Mouse (Mus musculus) forebrain, embryonic 14.5 days (tissue): ENCODE results near the gene Cbx7. TPM values are rescaled to one million over a fixed set of nuclear protein-coding genes. Genes with fewer than 3 reads are reported as not detected.
"Not testable (repeated sequence)": the region's sequence is repeated elsewhere in the genome, so short reads cannot be mapped to it uniquely, and the experiment has no call there.

ENCODE experiments used
- ATAC-seq: fragments of 200-750 bp; cut with Nextera tagmentation; 2 replicates; pipeline ENCODE4 v1.8.0; 2017; ENCODE audit warnings: mild to moderate bottlenecking, moderate library complexity
- DNase-seq: peaks from one replicate; pipeline ENCODE4 v3.0.0-alpha.2; 2015; ENCODE audit warnings: low spot score
- H3K27ac ChIP-seq: fragments of 300-500 bp; sonication (generic); 2 replicates; pipeline ENCODE4 v1.5.1; 2014; ENCODE audit warnings: low read depth, mild to moderate bottlenecking, control low read depth, low read length, moderate library complexity
- H3K27me3 ChIP-seq: fragments of 300-500 bp; sonication (generic); replicated peaks from 2 replicates; pipeline ENCODE4 v1.6.1; 2014; ENCODE audit warnings: low read length, control low read depth, mixed read lengths; ENCODE audit not compliant: control insufficient read depth, insufficient read depth
- H3K36me3 ChIP-seq: fragments of 300-500 bp; sonication (generic); 2 replicates; pipeline ENCODE4 v1.6.1; 2014; ENCODE audit warnings: low read length, control low read depth; ENCODE audit not compliant: control insufficient read depth, insufficient read depth
- H3K4me1 ChIP-seq: fragments of 300-500 bp; sonication (generic); 2 replicates; pipeline ENCODE4 v1.6.1; 2014; ENCODE audit warnings: antibody characterized with exemption, low read length, control low read depth; ENCODE audit not compliant: control insufficient read depth, insufficient read depth
- H3K4me2 ChIP-seq: fragments of 300-500 bp; sonication (generic); 2 replicates; pipeline ENCODE4 v1.6.1; 2014; ENCODE audit warnings: mild to moderate bottlenecking, control low read depth, low read length
- H3K4me3 ChIP-seq: fragments of 300-500 bp; sonication (generic); 2 replicates; pipeline ENCODE4 v1.5.1; 2014; ENCODE audit warnings: low read depth, low read length, control low read depth
- H3K9ac ChIP-seq: fragments of 300-500 bp; sonication (generic); 2 replicates; pipeline ENCODE4 v1.6.1; 2014; ENCODE audit warnings: mild to moderate bottlenecking, low read length, control low read depth, moderate library complexity
- H3K9me3 ChIP-seq: fragments of 300-500 bp; sonication (generic); replicated peaks from 2 replicates; pipeline ENCODE4 v1.6.1; 2016; ENCODE audit warnings: low read length, control low read depth, mixed read lengths; ENCODE audit not compliant: control insufficient read depth
- WGBS: fragments of 180-500 bp; shearing (Covaris S2); extraction: QIAGEN DNeasy Blood & Tissue Kit; methylation state at CpG from one replicate; pipeline ENCODE4 v1.1.7; 2014; 5-methylcytosine and 5-hydroxymethylcytosine counted together
- polyA plus RNA-seq: library from polyadenylated mRNA; unstranded; fragments of >200 nt; fragmentation: Nextera tagmentation; extraction: Ambion mirVana; gene quantifications from 2 replicates; pipeline ENCODE4 v1.2.1, GENCODE M21; 2014

The Cbx7 gene
- polyA plus RNA-seq, 1 experiment from 2014 or later = 1.6 TPM

- H3K9me3 ChIP-seq, H3K9ac ChIP-seq: not testable (repeated sequence)
These were observed 67.8 kb downstream of the Cbx7 start for GRCm38 (mm10) chr15:79903081-79903480.

GRCm38 (mm10) chr15:79901399-79901798 lies 69.5 kb downstream of the Cbx7 start:
- 90% methylated on average over 2 of the region's 2 CpGs for WGBS
- no peak overlapping the region for H3K4me3 ChIP-seq
- no peak for ATAC-seq

More at GRCm38 (mm10) chr15:79903081-79903480, 67.8 kb downstream of the Cbx7 start:
- H3K27ac ChIP-seq, H3K4me1 ChIP-seq, ATAC-seq, H3K27me3 ChIP-seq, H3K4me3 ChIP-seq, H3K4me2 ChIP-seq, DNase-seq, H3K36me3 ChIP-seq: not testable (repeated sequence)
- WGBS = 98% methylated on average over 8 of the region's 8 CpGs

GRCm38 (mm10) chr15:79900751-79901150 lies 70.2 kb downstream of the Cbx7 start:
- WGBS = 71% methylated on average over 7 of the region's 7 CpGs
- Histone ChIP-seq H3K27ac (no peak overlapping the region), H3K9ac (no peak overlapping the region), H3K4me2 (no peak overlapping the region), H3K36me3 (no peaks in the 10 kb centered on the region), H3K27me3 (no peaks in the 10 kb centered on the region), H3K4me3 (no peak overlapping the region), H3K4me1 (no peaks in the 10 kb centered on the region), H3K9me3 (no peaks in the 10 kb centered on the region)
- DNase-seq = no peak
- no peak for ATAC-seq

More at GRCm38 (mm10) chr15:79901399-79901798, 69.5 kb downstream of the Cbx7 start:
- H3K9ac ChIP-seq = no peak overlapping the region
- H3K4me2 ChIP-seq = no peak overlapping the region
- no peak overlapping the region for H3K27ac ChIP-seq
- no peak for DNase-seq
- no peaks in the 10 kb centered on the region for H3K4me1 ChIP-seq
- no peaks in the 10 kb centered on the region for H3K9me3 ChIP-seq
- H3K36me3 ChIP-seq = no peaks in the 10 kb centered on the region
- H3K27me3 ChIP-seq = no peaks in the 10 kb centered on the region

- 96% methylated on average over 5 of the region's 6 CpGs for WGBS
- Histone ChIP-seq H3K4me1 (no peaks in the 10 kb centered on the region), H3K27ac (no peak overlapping the region), H3K4me3 (no peak overlapping the region), H3K9ac (no peak overlapping the region), H3K27me3 (no peaks in the 10 kb centered on the region), H3K4me2 (no peak overlapping the region), H3K9me3 (no peaks in the 10 kb centered on the region), H3K36me3 (no peaks in the 10 kb centered on the region)
- ATAC-seq (no peak), DNase-seq (no peak)
These were observed 71.0 kb downstream of the Cbx7 start for GRCm38 (mm10) chr15:79899828-79900510.

- H3K4me2 ChIP-seq = no peak overlapping the region
- no peak for DNase-seq
- H3K4me3 ChIP-seq = no peak overlapping the region
- no peaks in the 10 kb centered on the region for H3K9me3 ChIP-seq
- no peaks in the 10 kb centered on the region for H3K4me1 ChIP-seq
- WGBS = 92% methylated on average over 5 of the region's 5 CpGs
- H3K27me3 ChIP-seq = no peaks in the 10 kb centered on the region
- no peak overlapping the region for H3K27ac ChIP-seq
- no peak for ATAC-seq
- no peak overlapping the region for H3K9ac ChIP-seq
- H3K36me3 ChIP-seq = no peaks in the 10 kb centered on the region
These were observed 71.9 kb downstream of the Cbx7 start for GRCm38 (mm10) chr15:79898988-79899387.

GRCm38 (mm10) chr15:79896080-79896725 lies 74.7 kb downstream of the Cbx7 start:
- Histone ChIP-seq H3K27ac (no peak overlapping the region), H3K36me3 (no peaks in the 10 kb centered on the region), H3K9ac (no peak overlapping the region), H3K4me2 (no peak overlapping the region), H3K27me3 (no peaks in the 10 kb centered on the region), H3K9me3 (no peaks in the 10 kb centered on the region), H3K4me1 (0 out of 2 replicates have a peak, but pooled peaks cover 8% of the 10 kb centered on the region), H3K4me3 (no peak overlapping the region)
- ATAC-seq = no peak
- WGBS = 87% methylated on average over 9 of the region's 9 CpGs
- DNase-seq = no peak

- H3K27ac ChIP-seq, H3K27me3 ChIP-seq, H3K4me1 ChIP-seq, H3K9ac ChIP-seq, H3K4me2 ChIP-seq, H3K9me3 ChIP-seq, H3K4me3 ChIP-seq, ATAC-seq, DNase-seq, H3K36me3 ChIP-seq: not testable (repeated sequence)
- 93% methylated on average over 10 of the region's 23 CpGs for WGBS
These were observed 75.5 kb downstream of the Cbx7 start for GRCm38 (mm10) chr15:79895221-79896079.

GRCm38 (mm10) chr15:79894343-79894742 lies 76.6 kb downstream of the Cbx7 start:
- WGBS = 90% methylated on average over 4 of the region's 4 CpGs
- Histone ChIP-seq H3K4me1 (0 out of 2 replicates have a peak, but pooled peaks cover 8% of the 10 kb centered on the region), H3K9me3 (no peaks in the 10 kb centered on the region), H3K4me3 (no peak overlapping the region), H3K27me3 (no peaks in the 10 kb centered on the region), H3K27ac (no peak overlapping the region), H3K4me2 (no peak overlapping the region), H3K36me3 (no peaks in the 10 kb centered on the region), H3K9ac (no peak overlapping the region)
- DNase-seq = no peak
- ATAC-seq = no peak
